ENCODE assay signal across 9 mouse cellular contexts in genomic region chr6:129425812-129426211, GRCm38 (mm10). TPM values are rescaled to one million over a fixed set of nuclear protein-coding genes. Genes with fewer than 3 reads are reported as not detected.
DNase-seq lines count a peak whose midpoint lies in the region; ATAC-seq and TF ChIP-seq lines count a peak whose summit lies in the region.
"Had no signal": no experiment of that assay in that cellular context is flagged by ENCODE, and none has a peak within 500 bp of the region (broad histone marks: within the 10 kb centered on the region; RNA-seq: fewer than 3 reads in every experiment).

No protein-coding gene starts in this region.

- H3K27me3 ChIP-seq in heart, adult 2 months (ENCODE audit: control insufficient read depth, insufficient read depth, low read length), result no peaks in the 10 kb centered on the region
- H3K27me3 ChIP-seq in lung, embryonic 15.5 days, result no peaks in the 10 kb centered on the region
- H3K27me3 ChIP-seq in forebrain, embryonic 16.5 days (replicated peaks; ENCODE audit: control insufficient read depth, insufficient read depth, low read length), result no peaks in the 10 kb centered on the region
- H3K27me3 ChIP-seq: hindbrain, embryonic 15.5 days; limb, embryonic 13.5 days had no signal

- H3K4me3 ChIP-seq in heart, adult 2 months, result no peak overlapping the region
- H3K4me3 ChIP-seq in lung, embryonic 15.5 days, result no peak overlapping the region
- no peak overlapping the region for H3K4me3 ChIP-seq in forebrain, embryonic 16.5 days (replicated peaks; ENCODE audit: low read length)
- H3K4me3 ChIP-seq: hindbrain, embryonic 15.5 days; limb, embryonic 13.5 days had no signal

- ATAC-seq in lung, embryonic 15.5 days (ENCODE audit: borderline replicate concordance, extremely low read depth, low FRiP score, low TSS enrichment), result peak; percentile 39
- no peak for ATAC-seq in forebrain, embryonic 16.5 days

- TF ChIP-seq EP300 in heart, adult 2 months (IDR thresholded peaks at IDR 0.05; ENCODE audit: insufficient read depth, low read depth, low read length), result peak; percentile 99

- H3K4me1 ChIP-seq in heart, adult 2 months (ENCODE audit: control insufficient read depth, insufficient read depth, low read length), result peaks cover 11% of the 10 kb centered on the region
- peaks cover 18% of the 10 kb centered on the region for H3K4me1 ChIP-seq in lung, embryonic 15.5 days
- H3K4me1 ChIP-seq in forebrain, embryonic 16.5 days (replicated peaks; ENCODE audit: control insufficient read depth, insufficient read depth, low read length), result no peaks in the 10 kb centered on the region

- no peaks in the 10 kb centered on the region for H3K79me2 ChIP-seq in heart, adult 2 months (replicated peaks; ENCODE audit: control insufficient read depth, insufficient read depth, low read length)

- H3K27ac ChIP-seq in heart, adult 2 months, result peak overlapping the region; percentile 79
- 0 out of 2 replicates have a peak overlapping the region, but pooled peaks have one; percentile 49 for H3K27ac ChIP-seq in lung, embryonic 15.5 days
- no peak overlapping the region for H3K27ac ChIP-seq in forebrain, embryonic 16.5 days (ENCODE audit: low read length)
- H3K27ac ChIP-seq: limb, embryonic 13.5 days had no signal

- WGBS in heart, adult 2 months, result 24% methylated on average over 5 of the region's 5 CpGs
- WGBS in lung, embryonic 15.5 days, result 33% methylated on average over 5 of the region's 5 CpGs
- 33% methylated on average over 5 of the region's 5 CpGs for WGBS in forebrain, embryonic 16.5 days

- no peak for TF ChIP-seq CTCF in heart, adult 2 months (IDR thresholded peaks at IDR 0.05)

- H3K4me2 ChIP-seq in lung, embryonic 15.5 days, result no peak overlapping the region
- H3K4me2 ChIP-seq in forebrain, embryonic 16.5 days (ENCODE audit: low read length), result no peak overlapping the region
- H3K4me2 ChIP-seq: hindbrain, embryonic 15.5 days; limb, embryonic 13.5 days had no signal

- peaks cover 4% of the 10 kb centered on the region for H3K36me3 ChIP-seq in heart, adult 2 months (ENCODE audit: control insufficient read depth, insufficient read depth, low read length)
- H3K36me3 ChIP-seq in lung, embryonic 15.5 days, result no peaks in the 10 kb centered on the region
- no peaks in the 10 kb centered on the region for H3K36me3 ChIP-seq in forebrain, embryonic 16.5 days (ENCODE audit: control insufficient read depth, insufficient read depth)
- H3K36me3 ChIP-seq: hindbrain, embryonic 15.5 days; limb, embryonic 13.5 days had no signal

- H3K9me3 ChIP-seq in lung, embryonic 15.5 days, result no peaks in the 10 kb centered on the region
- H3K9me3 ChIP-seq in forebrain, embryonic 16.5 days (ENCODE audit: control insufficient read depth, low read length), result no peaks in the 10 kb centered on the region
- H3K9me3 ChIP-seq: hindbrain, embryonic 15.5 days; limb, embryonic 13.5 days had no signal

- TF ChIP-seq POLR2A in heart, adult 2 months (IDR thresholded peaks at IDR 0.05; ENCODE audit: insufficient read depth, low read depth, low read length), result peak; percentile 74; the same call in 1 of the 2 replicates

- peak; percentile 42 for DNase-seq in embryo, embryonic 10 days (ENCODE audit: low spot score)
- DNase-seq in heart, adult 2 months, result peak; percentile 33 to 53
- DNase-seq in kidney, adult 9 months, result peak; percentile 72
- DNase-seq in cerebellum, postnatal 25 days, result no peak
- no peak for DNase-seq in layer of hippocampus, postnatal 36 days

- intact Hi-C loops in heart, adult 2 months (cut with DNase I), result loop anchor here (1.0 kb wide), 1 partner anchor 23 kb away; no protein-coding TSS in a partner anchor

- no peak overlapping the region for H3K9ac ChIP-seq in heart, adult 2 months (ENCODE audit: low read depth, low read length)
- no peak overlapping the region for H3K9ac ChIP-seq in lung, embryonic 15.5 days
- H3K9ac ChIP-seq in forebrain, embryonic 16.5 days (replicated peaks; ENCODE audit: low read depth, low read length), result no peak overlapping the region
- H3K9ac ChIP-seq: hindbrain, embryonic 15.5 days; limb, embryonic 13.5 days had no signal

RNA-seq across cellular contexts. Expression of gene Clec9a, which starts 17.1 kb away (rescaled TPM):
- total RNA-seq in heart, adult 2 months (2021), result under 1 TPM in 1 of 2 experiments, not detected in 1; 0.14 TPM
- 0.68 and 1.4 TPM in 2 replicates for polyA plus RNA-seq in heart, adult 2 months (2012; rRNA removed)
- 0.95 and 1.0 TPM in 2 replicates for polyA plus RNA-seq in lung, embryonic 15.5 days (2015; fragmentation: Nextera tagmentation; extraction: Ambion mirVana)
- total RNA-seq in layer of hippocampus, postnatal 36 days (2021), result not detected
- polyA plus RNA-seq in forebrain, embryonic 16.5 days (2015; fragmentation: Nextera tagmentation; extraction: Ambion mirVana), result 0.19 TPM in 1 of 2 replicates, not detected in the other

RNA-seq across cellular contexts. Expression of gene Clec1a, which starts 26.0 kb away (rescaled TPM):
- total RNA-seq in heart, adult 2 months (2021), result 10 to 100 TPM; 10.6 to 12.4 TPM
- polyA plus RNA-seq in heart, adult 2 months (2012; rRNA removed), result 3.4 and 6.9 TPM in 2 replicates
- polyA plus RNA-seq in lung, embryonic 15.5 days (2015; fragmentation: Nextera tagmentation; extraction: Ambion mirVana), result 25.0 and 27.8 TPM in 2 replicates
- total RNA-seq in layer of hippocampus, postnatal 36 days (2021), result 1 to 10 TPM; 3.6 to 4.1 TPM
- polyA plus RNA-seq in forebrain, embryonic 16.5 days (2015; fragmentation: Nextera tagmentation; extraction: Ambion mirVana), result 0.80 and 0.84 TPM in 2 replicates

RNA-seq across cellular contexts. Expression of gene Clec1b, which starts 28.7 kb away (rescaled TPM):
- total RNA-seq in heart, adult 2 months (2021), result 1 to 10 TPM; 1.5 to 5.7 TPM
- polyA plus RNA-seq in heart, adult 2 months (2012; rRNA removed), result 1.7 and 2.8 TPM in 2 replicates
- 2.6 and 4.6 TPM in 2 replicates for polyA plus RNA-seq in lung, embryonic 15.5 days (2015; fragmentation: Nextera tagmentation; extraction: Ambion mirVana)
- total RNA-seq in layer of hippocampus, postnatal 36 days (2021), result not detected
- 0.86 and 1.2 TPM in 2 replicates for polyA plus RNA-seq in forebrain, embryonic 16.5 days (2015; fragmentation: Nextera tagmentation; extraction: Ambion mirVana)

RNA-seq across cellular contexts. Expression of gene Clec12b, which starts 40.1 kb away (rescaled TPM):
- total RNA-seq in heart, adult 2 months (2021), result under 1 TPM; 0.16 to 0.23 TPM
- polyA plus RNA-seq in heart, adult 2 months (2012; rRNA removed), result 0.20 and 0.70 TPM in 2 replicates
- polyA plus RNA-seq in lung, embryonic 15.5 days (2015; fragmentation: Nextera tagmentation; extraction: Ambion mirVana), result 0.47 TPM in 1 of 2 replicates, not detected in the other
- not detected for total RNA-seq in layer of hippocampus, postnatal 36 days (2021)
- polyA plus RNA-seq in forebrain, embryonic 16.5 days (2015; fragmentation: Nextera tagmentation; extraction: Ambion mirVana), result not detected in 2 replicates

Comparison
In these comparisons a context has a peak if more than half of its experiments do, and no peak if none do; other contexts are left out.
1. DNase-seq: peak in embryo, embryonic 10 days (single experiment), heart, adult 2 months (2 of 2) and kidney, adult 9 months (single experiment); none in cerebellum, postnatal 25 days (0 of 2) and layer of hippocampus, postnatal 36 days (0 of 2).